Mouse (Mus musculus) urinary bladder, postnatal 4 days (tissue): ENCODE results near the gene Pcgf1.

ENCODE experiments used
- DNase-seq, 2 experiments: peaks; one replicate each; pipeline ENCODE4 v3.0.0; 2021 to 2022; ENCODE audit warnings: low spot score in 2 of 2

Gene Pcgf1

DNA sequence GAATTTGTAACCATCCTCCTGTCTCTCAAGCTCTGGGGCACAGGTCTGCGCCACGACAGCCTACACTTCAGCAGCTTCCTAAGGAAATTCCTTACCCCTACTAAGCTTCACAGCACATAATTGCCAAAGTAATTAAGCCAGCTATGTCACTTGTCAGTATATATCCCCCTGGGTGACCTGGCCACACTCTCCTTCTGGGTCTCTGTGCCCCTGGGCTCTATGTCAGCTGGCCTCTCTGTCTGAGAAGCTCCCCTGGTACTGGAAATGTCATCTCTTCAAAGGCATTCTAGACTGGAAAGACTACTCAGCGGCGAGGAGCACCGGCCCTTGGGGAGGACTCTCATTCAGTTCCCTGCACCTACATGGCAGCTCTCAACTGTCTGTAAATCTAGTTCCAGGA is 45.3 kb downstream of the Pcgf1 start:
- DNase-seq, result no peak

DNA sequence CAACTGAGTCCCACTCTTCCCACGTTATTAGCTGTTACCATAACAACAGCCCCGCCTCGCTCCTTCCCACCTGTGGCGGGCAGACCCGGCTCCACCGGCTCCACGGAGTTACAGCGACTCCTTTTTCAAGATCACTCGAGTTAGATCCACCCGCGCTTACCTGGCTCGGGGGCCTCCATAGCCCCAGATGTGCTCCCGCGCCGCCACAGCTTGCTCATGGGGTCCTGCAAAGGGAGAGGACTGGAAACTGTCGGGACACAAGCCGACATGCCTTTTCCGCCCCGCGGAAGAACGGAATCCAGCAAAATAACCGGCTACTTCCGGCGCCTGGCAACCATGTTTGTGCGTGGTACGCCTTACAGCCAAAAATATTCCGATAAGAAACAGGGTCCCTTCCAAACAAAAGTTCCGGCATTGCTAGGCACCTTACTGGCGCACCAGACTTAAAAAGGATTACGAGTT is 47.2 kb downstream of the Pcgf1 start:
- peak; percentile 89 to 91 for DNase-seq

DNA sequence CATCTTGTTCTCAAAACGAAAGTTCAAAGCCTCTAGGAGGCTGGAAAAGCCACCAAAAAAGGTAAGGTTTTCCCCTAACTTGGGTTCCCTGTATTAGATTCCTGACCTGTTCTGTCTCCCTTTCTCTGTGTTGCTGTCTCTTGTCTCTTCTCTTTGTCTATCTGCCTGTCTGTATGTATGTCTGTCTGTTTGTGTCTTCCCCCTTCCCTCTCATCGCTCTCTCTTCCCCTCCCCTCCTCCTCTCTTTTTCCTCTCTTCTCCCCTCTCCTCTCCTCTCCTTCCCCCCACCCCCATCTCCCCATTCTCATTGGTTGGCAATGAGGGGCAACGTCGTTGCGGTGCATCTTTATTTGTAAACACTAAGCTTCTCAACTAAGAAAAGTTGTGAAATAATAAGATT is 47.7 kb downstream of the Pcgf1 start, which contains the start of gene Ino80b:
Gene Ino80b (minus strand): TSS at position 101 of the 400 bp plus-strand sequence.
- DNase-seq, result no peak

DNA sequence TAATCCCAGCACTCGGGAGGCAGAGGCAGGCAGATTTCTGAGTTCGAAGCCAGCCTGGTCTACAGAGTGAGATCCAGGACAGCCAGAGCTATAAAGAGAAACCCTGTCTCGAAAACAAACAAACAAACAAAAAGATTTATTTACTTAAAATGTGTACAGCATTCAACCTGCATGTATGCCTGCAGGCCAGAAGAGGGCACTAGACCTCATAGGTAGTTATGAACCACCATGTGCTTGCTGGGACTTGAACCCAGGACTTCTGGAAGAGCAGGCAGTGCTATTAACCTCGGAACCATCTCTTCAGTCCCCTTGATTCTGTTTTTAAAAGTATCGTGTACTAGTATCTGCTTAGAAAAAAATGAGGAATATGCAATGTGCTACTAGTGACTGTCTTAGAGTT is 49.8 kb downstream of the Pcgf1 start:
- DNase-seq, result no peak
